Mouse (Mus musculus): ENCODE data around the gene Atf6b.

Gene Atf6b

DNA sequence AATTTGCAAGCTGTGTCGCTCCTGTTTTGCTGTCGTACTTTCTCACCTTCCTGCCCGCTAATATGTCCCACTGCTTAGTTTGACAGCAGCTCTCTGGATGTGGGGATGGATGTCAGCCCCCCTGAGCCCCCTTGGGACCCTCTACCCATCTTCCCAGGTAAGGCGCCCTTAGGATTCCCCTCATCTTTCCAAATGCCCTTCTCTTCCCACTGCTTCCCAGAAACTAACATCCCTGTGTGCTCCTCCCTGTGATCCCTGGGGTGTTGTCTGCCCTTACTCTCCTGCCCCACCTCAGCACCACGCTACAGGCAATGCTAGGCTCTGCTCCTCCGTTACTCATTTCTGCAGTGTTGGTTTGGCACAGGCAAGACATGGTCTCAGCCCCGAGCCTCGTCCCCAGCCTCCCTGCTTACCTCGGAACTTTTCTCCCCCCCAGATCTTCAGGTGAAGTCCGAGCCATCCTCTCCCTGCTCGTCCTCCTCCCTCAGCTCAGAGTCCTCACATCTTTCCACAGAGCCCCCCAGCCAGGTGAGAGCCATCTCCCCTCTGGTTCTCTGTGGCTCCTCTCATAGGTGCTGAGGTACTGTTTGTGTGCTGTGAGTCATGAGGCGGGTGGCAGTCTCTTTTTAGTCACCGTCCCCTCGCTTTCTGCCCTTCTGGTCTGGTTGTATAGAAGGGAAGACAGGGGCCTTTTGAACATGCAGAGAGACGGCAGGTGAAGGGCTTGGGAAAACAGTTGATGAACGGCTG is 1.4 kb downstream of the Atf6b start:
- DNase-seq (ENCODE audit: low spot score in 2 of 2), result no peak

DNA sequence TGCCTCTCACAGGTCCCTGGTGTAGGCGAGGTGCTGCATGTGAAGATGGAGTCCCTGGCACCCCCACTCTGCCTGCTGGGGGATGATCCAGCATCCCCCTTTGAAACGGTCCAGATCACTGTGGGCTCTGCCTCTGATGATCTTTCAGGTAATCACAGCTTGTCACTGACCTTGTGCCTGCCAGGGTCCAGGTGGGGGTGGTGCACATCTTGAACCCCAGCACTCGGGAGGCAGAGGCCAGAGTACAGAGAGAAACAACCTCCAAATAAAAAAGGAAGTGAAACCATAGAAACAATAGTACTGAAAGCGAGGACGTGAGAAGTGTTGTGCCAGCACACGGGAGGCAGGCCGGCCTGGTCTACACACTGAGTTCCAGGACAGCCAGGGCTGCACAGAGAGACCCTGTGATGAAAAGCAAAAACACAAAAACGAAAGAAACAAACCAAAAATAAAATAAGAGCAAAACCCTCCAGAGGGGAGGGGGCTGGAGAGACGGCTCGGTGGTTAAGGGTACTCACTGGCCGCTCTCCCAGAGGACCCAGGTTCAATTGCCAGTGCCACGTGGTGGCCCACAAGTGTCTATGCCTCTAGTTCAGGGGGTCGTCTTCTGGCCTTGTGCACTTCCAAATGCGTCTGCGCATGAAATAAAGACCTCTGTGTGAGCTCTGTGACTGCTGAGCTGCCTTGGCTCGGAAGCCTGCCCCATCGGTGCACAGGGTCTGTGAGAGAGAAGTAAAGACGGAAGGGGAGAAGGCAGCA is 2.3 kb downstream of the Atf6b start:
- no peak for DNase-seq (ENCODE audit: low spot score in 2 of 2)

DNA sequence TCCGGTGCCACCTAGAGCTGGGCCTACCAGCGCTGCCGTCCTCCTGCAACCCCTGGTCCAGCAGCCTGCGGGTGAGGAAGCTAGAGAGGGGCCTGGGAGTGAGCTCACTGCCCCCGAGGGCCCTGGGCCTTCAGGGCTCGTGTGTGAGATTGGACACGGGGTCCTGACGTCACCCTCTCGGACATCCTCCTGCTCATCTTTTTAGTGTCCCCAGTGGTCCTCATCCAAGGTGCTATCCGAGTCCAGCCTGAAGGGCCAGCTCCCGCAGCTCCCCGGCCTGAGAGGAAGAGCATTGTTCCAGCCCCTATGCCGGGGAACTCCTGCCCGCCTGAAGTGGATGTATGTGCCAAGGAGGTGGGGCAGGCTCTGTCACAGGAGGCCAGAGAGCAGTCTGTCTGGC is 3.8 kb downstream of the Atf6b start:
- DNase-seq (ENCODE audit: low spot score in 2 of 2), result no peak

DNA sequence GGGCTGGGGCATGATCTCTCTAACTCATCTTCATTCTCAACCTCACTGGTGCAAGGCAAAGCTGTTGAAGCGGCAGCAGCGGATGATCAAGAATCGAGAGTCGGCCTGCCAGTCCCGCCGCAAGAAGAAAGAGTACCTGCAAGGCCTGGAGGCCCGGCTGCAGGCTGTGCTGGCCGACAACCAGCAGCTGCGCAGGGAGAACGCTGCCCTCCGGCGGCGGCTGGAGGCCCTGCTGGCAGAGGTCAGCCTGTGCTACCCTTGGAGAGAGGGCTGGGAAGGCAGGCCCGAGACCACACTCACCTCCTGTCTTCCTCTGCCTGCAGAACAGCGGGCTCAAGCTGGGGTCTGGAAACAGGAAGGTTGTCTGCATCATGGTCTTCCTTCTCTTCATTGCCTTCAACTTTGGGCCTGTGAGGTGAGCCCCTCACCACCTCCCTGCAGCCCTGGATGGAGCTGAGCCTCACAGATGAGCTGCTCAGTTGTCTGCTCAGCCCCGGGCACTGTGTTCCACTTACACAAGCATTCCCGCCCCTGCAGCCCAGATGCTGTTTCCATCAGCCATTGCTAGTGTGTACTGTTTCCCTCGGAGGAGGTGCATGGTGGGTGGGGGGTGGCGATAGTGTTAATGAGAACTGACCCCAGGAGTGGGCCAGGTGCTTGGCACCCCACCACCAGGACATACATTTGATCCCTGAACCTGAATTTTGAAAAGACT is 4.7 kb downstream of the Atf6b start:
- DNase-seq (ENCODE audit: low spot score in 2 of 2), result no peak

DNA sequence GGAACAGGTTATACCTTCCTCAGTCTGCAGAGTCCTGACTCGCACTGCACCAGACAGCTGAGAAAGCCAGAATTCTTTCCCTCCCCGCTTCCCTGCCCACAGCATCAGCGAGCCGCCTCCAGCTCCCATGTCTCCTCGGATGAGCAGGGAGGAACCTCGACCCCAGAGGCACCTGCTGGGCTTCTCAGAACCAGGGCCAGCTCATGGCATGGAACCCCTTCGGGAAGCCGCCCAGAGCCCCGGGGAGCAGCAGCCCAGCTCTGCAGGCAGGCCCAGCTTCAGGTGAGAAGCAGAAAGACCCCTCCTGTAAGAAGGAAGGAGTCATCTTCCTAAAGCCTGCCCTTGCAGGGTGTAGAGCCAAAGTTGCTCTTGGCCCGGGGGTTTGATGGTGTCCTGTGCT is 5.6 kb downstream of the Atf6b start:
- no peak for DNase-seq (ENCODE audit: low spot score in 2 of 2)

DNA sequence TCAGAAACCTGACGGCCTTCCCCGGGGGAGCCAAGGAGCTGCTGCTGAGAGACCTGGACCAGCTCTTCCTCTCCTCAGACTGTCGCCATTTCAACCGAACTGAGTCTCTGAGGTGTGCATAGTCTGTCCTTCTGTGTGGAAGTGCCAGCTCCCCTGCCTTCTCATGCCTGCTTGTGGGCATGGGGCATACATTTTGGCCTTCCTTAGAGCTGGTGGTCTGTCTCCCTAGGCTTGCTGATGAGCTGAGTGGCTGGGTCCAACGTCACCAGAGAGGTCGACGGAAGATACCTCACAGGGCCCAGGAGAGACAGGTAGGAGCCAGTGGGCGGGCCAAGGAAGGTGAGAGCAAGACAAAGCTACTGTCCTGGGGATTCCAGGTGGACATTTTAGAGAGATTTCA is 6.0 kb downstream of the Atf6b start:
- DNase-seq (ENCODE audit: low spot score in 2 of 2), result no peak

DNA sequence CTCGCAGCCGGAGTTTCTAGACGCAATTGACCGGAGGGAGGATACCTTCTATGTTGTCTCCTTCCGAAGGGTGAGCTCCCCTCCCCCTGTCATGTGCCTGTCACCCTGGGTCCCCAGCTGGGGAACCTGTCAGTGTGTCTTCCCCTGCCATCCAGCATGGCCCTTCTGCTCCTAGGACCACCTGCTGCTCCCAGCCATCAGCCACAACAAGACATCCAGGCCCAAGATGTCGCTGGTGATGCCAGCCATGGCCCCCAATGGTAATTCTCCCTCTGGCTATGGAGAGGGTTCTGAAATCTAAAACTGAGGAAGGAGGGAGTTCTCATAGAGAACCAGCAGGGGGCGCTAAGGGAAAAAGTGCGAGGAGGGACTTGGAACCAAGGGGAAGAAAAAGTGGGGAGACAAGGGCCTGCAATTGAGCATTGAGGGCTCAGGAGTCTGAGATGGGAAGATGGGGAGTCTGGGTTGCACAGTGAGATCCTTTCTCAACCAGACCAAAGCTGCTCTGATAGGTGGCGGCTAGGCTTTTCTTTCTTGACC is 6.9 kb downstream of the Atf6b start:
- peak in 1 of 2 experiments; percentile 76 for DNase-seq (ENCODE audit: low spot score in 2 of 2)

DNA sequence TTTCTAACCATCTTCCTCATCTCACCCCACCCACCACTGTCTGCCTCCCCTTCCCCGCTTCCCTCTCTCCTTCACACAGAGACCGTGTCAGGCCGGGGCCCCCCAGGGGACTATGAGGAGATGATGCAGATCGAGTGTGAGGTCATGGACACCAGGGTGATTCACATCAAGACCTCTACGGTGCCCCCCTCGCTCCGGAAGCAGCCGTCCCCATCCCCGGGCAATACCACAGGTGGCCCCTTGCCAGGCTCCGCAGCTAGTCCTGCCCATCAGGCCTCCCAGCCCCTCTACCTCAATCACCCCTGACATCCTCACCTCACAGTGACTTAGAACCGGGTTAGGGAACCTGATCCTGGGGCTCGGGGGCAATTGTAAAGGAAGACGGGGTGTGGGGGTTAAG is 7.4 kb downstream of the Atf6b start:
- no peak for DNase-seq (ENCODE audit: low spot score in 2 of 2)

DNA sequence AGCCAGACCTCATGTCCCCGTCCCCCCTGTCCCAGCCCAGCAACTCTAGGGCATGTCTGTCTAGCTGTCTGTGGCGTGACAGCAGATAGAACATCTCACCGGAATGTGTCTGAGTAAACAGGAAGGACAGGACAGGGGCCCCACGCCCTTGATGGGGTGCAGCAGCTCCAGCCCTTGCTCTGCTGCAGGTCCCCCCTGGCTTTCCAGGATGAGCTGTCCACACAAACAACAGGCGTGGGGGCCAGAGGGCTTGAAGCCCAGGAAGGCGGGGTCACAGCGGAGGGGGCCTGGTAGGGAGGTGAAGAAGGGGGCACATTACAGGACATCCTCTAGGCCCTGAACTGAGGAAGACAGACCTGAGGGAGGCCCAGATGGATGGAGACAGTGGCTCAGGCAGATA is 8.2 kb downstream of the Atf6b start:
- DNase-seq (ENCODE audit: low spot score in 2 of 2), result no peak

DNA sequence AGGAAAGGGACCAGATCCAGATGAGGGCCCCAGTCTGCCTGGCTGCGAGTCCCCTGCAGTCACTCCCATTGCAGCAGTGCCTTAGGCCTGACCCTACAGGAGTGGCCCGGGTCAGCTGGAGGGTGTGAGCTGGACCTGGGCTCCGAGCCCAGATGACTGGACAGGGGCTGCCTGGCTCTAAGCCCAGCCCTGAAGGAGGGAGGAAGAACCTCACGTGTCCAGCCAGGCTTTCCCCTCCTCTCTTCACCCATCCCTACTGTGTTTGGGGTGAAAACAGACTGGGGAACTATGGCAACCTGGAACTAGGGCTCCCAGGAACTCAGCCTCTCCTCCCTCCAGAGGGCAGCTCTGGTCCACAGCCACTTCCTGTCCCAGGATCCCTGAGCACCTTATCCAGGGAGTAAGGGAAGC is 8.6 kb downstream of the Atf6b start:
- DNase-seq (ENCODE audit: low spot score in 2 of 2), result peak; percentile 76 to 81

DNA sequence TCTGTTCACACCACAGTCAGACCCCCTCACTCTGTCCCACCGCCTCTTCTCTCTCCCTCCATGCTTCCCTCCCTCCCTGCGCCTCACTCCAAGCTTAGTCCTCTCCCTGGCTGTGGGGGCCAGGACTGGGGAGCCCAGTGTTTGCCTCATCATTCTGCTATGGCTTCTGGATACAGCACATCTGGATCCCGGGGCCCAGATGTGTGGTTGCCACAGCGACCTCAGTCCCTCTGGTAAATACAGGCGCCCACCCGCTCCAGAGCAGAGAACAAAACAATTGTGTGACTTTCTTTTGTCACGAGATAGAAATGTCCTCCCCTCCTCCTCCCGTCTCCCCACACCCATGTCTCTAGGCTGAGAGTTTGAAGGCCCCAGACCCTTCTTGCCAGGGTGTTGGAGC is 9.7 kb downstream of the Atf6b start:
- no peak for DNase-seq (ENCODE audit: low spot score in 2 of 2)

DNA sequence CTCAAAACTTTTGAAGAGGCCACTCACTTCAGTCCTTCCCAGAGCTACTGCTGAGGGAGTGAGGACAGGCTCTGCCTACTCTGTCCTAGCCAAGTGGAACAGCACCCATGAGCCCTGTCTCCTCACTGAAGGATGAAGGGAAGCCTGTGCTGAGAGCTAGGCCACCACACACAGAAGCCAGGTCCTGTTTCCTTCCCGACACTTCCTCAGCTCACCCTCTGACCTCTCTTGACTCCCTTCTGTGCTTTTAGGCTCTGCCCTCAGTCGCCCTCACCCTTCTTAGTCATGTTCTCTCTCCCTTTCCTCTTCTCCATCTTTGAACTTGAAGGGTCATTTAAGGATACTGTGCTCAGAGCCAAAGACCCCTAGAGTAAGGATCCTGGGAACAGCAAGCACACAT is 10.3 kb downstream of the Atf6b start:
- no peak for DNase-seq (ENCODE audit: low spot score in 2 of 2)

DNA sequence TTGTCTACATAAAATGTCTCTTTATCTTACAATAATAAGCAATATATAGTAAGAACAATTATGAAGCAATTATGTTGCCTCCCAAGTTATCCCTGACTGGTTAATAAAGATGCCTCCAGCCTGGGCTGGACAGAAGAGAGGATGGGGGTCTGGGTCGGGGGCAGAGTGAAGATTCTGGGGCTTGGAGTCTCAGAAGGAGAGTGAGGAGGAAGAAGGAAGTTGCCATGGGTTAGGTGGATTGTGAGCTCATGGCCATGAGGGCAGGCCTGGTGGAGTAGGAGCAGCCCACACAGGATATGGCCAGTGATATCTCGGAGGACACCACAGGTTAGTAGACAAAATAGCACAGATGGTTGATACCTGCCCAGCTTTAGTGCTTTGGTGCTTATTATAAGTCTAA is 11.2 kb downstream of the Atf6b start:
- DNase-seq (ENCODE audit: low spot score in 2 of 2), result no peak

DNA sequence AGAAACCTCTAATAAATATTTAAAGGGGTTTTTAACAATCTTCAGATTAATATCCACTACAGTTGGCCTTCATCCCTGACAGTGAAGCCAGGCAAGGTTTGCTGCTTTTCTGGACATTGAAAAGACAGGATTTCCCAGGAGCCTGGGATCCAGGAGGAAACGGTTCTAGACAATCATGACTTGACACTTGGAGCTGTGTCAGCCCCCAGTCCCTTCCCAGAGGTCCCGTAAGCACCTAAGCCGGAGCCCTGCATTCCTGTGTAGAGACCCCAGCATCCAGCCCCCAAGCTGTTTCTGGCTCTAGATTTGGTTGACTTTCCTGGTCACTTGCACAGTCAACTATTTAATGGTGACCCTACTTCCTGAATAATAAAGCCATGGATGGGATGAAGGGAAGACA is 11.6 kb downstream of the Atf6b start:
- no peak for DNase-seq (ENCODE audit: low spot score in 2 of 2)

DNA sequence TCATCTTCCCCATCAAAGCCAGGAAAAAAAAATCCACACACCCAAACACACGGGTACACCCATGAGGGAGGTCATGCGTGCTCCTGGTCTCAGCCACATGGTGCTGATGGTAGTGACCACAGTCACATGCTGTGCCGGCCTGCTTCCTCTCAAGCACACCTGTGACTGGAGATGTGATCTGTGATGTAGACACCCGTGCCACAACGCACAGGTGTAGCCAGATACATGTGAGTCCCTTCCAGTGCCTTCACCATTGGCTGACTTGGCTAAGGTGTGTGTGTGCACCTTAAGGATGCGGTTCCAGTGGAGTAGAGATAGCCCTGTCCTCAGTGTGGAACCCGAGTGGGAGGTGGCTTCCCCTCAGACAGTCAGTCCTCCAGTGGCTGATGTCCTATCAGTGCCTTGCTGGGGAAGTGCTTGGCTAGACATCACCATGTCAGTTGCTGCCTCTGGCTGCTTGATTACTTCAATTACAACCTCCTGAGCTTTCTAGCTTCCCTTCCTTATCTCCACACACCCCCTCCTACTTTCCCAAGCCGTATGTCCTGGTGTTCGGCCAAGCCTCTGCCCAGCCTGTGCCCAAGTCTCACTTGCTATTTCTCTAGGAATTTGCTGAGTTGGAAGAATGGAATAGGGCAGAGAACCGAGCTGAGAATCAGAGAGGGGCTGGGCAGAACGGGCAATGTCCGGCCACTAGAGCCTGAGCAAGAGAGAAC is 12.4 kb downstream of the Atf6b start:
- no peak for DNase-seq (ENCODE audit: low spot score in 2 of 2)

DNA sequence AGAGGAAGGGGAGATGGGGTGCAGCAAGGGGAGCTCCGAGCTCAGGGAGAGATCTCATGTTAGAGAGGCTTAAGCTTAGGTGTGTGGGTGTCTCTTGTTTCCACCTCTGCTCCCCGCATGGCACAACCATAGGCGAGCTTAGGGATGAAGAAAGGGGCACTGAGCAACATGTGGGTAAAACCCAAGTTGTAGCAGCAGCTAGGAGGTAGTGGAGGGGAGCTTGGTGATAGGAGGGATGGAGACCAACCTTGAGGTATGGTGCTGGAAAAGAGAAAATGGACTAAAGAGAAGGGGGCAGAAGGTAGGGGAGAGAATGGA is 12.9 kb downstream of the Atf6b start:
- DNase-seq (ENCODE audit: low spot score in 2 of 2), result no peak

DNA sequence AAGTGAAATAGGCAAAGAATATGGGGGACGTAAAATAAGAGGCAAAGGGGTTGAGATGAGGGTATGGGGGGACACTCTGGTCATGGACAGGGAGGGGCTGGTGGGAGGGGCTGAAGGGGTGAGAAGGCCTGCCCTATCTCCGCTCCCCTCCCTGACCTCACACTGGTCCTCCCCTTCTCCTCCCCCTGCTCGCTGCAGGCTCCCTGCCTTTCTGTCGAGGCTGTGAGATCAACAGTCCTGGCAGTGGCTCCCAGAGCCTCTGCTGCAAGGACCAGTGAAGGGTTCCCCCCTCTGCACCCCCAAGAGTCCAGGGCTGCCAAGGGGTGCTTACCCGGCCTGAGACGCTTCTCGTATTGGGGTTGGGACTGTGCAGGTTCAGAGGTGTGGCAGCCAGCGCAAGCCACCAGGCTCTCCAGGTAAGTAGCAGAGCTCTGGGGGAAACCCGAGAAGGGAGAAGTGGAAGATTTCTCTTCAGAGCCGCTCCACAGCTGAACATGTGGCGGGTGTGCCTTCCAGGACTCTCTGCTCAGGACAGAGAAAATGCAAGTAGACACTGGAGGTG is 13.4 kb downstream of the Atf6b start:
- no peak for DNase-seq (ENCODE audit: low spot score in 2 of 2)

DNA sequence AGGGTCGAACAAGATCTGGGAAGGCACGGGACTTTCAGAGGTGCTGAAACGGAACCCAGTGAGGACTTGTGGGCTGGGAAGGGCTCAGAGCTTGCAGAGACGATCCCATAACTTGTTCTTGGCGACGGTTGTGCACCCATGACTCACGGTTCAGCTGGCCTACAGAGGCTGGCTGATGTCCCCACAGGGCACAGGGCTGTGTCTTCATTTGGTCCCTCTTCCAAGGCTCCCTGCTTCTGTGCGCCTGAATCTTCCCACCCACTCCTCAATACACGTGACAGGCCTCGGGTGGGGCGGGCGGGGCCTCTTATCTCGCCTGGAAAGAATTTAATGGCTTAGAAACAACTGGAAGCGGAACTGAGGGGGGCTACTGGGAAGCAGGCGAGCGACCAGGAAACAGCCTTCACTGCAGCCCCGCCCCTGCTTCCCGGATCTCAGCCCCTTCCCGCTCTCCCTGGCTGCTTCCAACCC is 14.2 kb downstream of the Atf6b start:
- no peak for DNase-seq (ENCODE audit: low spot score in 2 of 2)

DNA sequence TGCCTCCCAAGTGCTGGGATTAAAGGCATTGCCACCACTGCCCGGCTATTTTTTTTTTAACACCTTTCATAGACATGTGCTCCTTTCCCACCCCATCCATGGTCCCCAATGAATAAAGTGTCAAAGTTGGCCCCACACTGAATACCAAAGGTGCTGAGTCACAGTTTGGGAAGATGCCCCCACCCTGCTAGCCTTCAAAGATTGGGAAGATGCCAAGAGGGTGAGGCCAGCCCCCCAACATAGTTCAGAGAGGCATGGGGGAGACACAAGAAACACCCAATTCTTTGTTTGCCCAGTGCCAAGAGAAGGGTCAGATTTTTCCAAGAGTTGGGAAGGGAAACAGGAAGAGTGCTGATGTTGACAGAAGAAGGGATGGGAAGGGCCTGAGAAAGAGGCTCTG is 15.5 kb downstream of the Atf6b start:
- no peak for DNase-seq (ENCODE audit: low spot score in 2 of 2)

DNA sequence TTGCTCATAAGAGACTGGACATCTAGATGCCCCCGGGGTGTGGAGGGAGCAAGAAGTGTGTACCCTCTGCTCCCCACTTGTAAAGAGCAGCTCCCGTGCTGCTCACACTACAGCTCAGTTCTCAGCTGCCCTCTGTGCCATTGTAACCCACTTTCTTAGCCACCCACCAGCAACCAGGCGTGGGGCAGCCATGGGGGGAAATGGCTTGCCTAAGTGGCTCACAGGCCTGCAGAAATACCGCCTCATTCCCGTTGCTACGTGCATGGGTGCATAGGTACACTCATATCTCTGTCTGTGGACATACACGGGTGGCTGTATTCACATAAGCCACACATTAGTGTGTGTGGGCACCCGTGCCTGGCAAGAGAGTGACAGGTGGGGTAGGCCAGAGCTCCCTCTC is 16.0 kb downstream of the Atf6b start:
- no peak for DNase-seq (ENCODE audit: low spot score in 2 of 2)

DNA sequence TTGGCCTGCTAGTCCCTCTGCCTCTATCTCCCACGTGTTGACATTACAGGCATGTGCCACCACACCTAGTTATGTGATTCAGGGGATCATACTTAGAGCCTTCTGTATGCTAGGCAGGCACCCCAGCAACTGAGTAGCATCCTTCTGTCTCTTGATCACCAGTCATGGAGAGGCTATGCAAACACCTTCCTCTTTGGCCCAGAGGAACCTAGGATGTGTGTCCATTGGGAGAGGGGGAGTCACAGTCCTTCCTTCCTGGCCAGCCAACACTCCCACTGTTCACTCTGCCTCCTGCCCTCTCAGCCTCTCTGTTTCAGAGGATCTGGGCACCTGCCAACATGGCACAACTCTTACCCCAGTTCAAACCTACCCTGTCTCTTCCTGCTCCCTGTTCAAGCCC is 16.6 kb downstream of the Atf6b start:
- DNase-seq (ENCODE audit: low spot score in 2 of 2), result no peak

DNA sequence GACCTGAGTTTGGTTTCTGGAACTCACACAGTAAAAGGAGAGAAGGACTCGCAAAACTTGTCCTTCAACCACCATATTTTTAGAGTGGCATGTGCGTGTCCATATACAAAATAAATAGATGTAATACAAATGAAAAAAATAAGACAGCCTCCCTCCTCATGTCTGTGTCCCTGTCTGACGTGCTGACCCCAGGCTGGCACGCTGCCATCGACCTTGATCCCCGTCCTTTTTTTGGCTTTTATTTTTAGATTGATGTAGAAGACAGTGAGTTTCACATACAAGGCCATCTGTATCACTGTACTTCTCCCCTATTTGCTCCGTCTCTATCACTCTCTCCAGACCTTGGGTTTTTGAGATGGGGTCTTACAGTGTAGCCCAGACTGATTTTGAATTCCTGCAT is 17.5 kb downstream of the Atf6b start:
- no peak for DNase-seq (ENCODE audit: low spot score in 2 of 2)
